In genomic region chr4:32239749-32240131, GRCm38 (mm10) we compare ENCODE assay signal across 8 mouse cellular contexts. TPM values are rescaled to one million over a fixed set of nuclear protein-coding genes. Genes with fewer than 3 reads are reported as not detected.
DNase-seq lines count a peak whose midpoint lies in the region.

No protein-coding gene starts in this region.

- intact Hi-C loops in heart, postnatal 25 days (cut with DNase I) = loop anchor here (2.0 kb wide), 1 partner anchor 297 kb away; no protein-coding TSS in a partner anchor

- no peaks in the 10 kb centered on the region for H3K9me3 ChIP-seq in forebrain, embryonic 10.5 days

- WGBS in forebrain, embryonic 10.5 days = under 1% methylated on average over 26 of the region's 26 CpGs

- DNase-seq in CD4-positive helper T cell, adult 2 months (ENCODE audit: low read depth, low spot score) = peak; percentile 77
- peak; percentile 56 for DNase-seq in ZHBTc4 (ENCODE audit: low read depth, low spot score)
- DNase-seq in forebrain, embryonic 10.5 days (ENCODE audit: extremely low spot score, low spot score) = peak; percentile 64
- DNase-seq in heart, postnatal 25 days (ENCODE audit: low spot score) = peak; percentile 56
- peak; percentile 67 to 79 for DNase-seq in layer of hippocampus, postnatal 10 days (ENCODE audit: low spot score in 2 of 2)
- peak; percentile 82 for DNase-seq in lung, postnatal 36 days
- DNase-seq in retina, embryonic 14.5 days (ENCODE audit: low spot score) = peak; percentile 69
- peak; percentile 52 for DNase-seq in urinary bladder, postnatal 25 days (ENCODE audit: low spot score)

- peak overlapping the region; percentile 90 for H3K4me3 ChIP-seq in forebrain, embryonic 10.5 days

- H3K27ac ChIP-seq in forebrain, embryonic 10.5 days = peak overlapping the region; percentile 96

- peaks cover 4% of the 10 kb centered on the region for H3K36me3 ChIP-seq in forebrain, embryonic 10.5 days (replicated peaks)

- H3K4me1 ChIP-seq in forebrain, embryonic 10.5 days = peaks cover 85% of the 10 kb centered on the region

- H3K27me3 ChIP-seq in forebrain, embryonic 10.5 days (ENCODE audit: poor library complexity, severe bottlenecking) = peaks cover 68% of the 10 kb centered on the region

RNA-seq across cellular contexts. Expression of gene Bach2, which starts 1.1 kb away (rescaled TPM):
- polyA plus RNA-seq in forebrain, embryonic 10.5 days (2016; fragmentation: Nextera tagmentation; extraction: Ambion mirVana) = 7.1 and 7.3 TPM in 2 replicates
- total RNA-seq in heart, postnatal 25 days (2021) = 1 to 10 TPM; 6.9 to 7.9 TPM
- 10 to 100 TPM; 23.8 to 29.4 TPM for total RNA-seq in layer of hippocampus, postnatal 10 days (2021)

Comparison
In these comparisons a context has a peak if more than half of its experiments do, and no peak if none do; other contexts are left out.
1. Peak in every context shown above with its lines: DNase-seq, H3K4me3 ChIP-seq and H3K27ac ChIP-seq.